Mouse (Mus musculus) retina, postnatal 7 days (tissue): ENCODE measurements around the gene Bmp3.

Source experiments
- DNase-seq: peaks from one replicate; pipeline ENCODE4 v3.0.0-alpha.2; 2012; ENCODE audit warnings: low read depth, low spot score

Bmp3 gene

DNA sequence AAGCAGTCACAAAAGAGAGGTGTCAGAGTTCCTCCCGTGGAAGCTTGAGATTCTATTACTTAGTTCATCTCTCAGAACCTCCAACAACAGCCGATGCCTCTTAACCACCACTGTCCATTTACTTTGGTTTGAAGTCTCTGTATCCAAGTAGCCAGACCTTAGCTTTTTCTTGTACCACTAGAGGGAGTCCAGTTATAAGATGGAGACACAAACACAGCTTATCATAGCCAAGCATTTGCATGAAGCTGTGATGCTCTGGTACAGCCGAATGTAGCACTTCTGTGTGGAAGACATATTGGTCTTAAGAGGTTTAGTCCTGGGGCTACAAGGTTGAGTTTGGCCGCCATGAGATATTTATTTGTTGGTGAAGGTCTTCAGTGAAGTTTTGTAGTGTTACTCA, 48.1 kb downstream of the Bmp3 start:
- DNase-seq, result peak; percentile 4

- DNase-seq, result no peak
Measured at GRCm38 (mm10) chr5:98918716-98919115, 64.5 kb downstream of the Bmp3 start.

GRCm38 (mm10) chr5:98921608-98922007, 67.4 kb downstream of the Bmp3 start:
- no peak for DNase-seq

GRCm38 (mm10) chr5:98922921-98923320, 68.7 kb downstream of the Bmp3 start:
- DNase-seq, result no peak
